Mouse (Mus musculus) C2C12 (cell line): ENCODE measurements around the gene Hdgfl2. TPM values are rescaled to one million over a fixed set of nuclear protein-coding genes. Genes with fewer than 3 reads are reported as not detected.

Experiments
- H3K27me3 ChIP-seq: one replicate; pipeline ENCODE4 v1.6.1; 2011; ENCODE audit not compliant: control insufficient read depth, insufficient read depth, insufficient read length
- H3K36me3 ChIP-seq: one replicate; pipeline ENCODE4 v1.6.1; 2011; ENCODE audit not compliant: control insufficient read depth, insufficient read depth
- H3K4me3 ChIP-seq: one replicate; pipeline ENCODE4 v1.5.1; 2011; ENCODE audit warnings: mild to moderate bottlenecking, control low read depth; ENCODE audit not compliant: poor library complexity, insufficient read depth, severe bottlenecking
- H3K79me2 ChIP-seq: one replicate; pipeline ENCODE4 v1.6.1; 2011; ENCODE audit not compliant: control insufficient read depth, insufficient read depth
- H3K79me3 ChIP-seq: one replicate; pipeline ENCODE4 v1.6.1; 2011; ENCODE audit warnings: low read depth, control low read depth
- H3ac ChIP-seq: one replicate; pipeline ENCODE3; 2011; ENCODE audit warnings: low read depth; ENCODE audit not compliant: control insufficient read depth, insufficient read length
- CEBPB ChIP-seq: IDR thresholded peaks from one replicate; pipeline ENCODE4 v1.6.1; 2011; ENCODE audit warnings: low read depth, mild to moderate bottlenecking, control low read depth, moderate library complexity
- CTCF ChIP-seq: IDR thresholded peaks from one replicate; pipeline ENCODE4 v1.5.1; 2011; ENCODE audit not compliant: control insufficient read depth, insufficient read depth, insufficient read length
- FOSL1 ChIP-seq: IDR thresholded peaks from one replicate; pipeline ENCODE4 v1.8.0; 2011; ENCODE audit warnings: mild to moderate bottlenecking, low read length; ENCODE audit not compliant: poor library complexity, insufficient read depth, severe bottlenecking
- MAX ChIP-seq: IDR thresholded peaks from one replicate; pipeline ENCODE4 v1.6.1; 2011; ENCODE audit warnings: mild to moderate bottlenecking, control low read depth
- MYOD1 ChIP-seq: IDR thresholded peaks from one replicate; pipeline ENCODE4 v1.6.1; 2011; ENCODE audit warnings: low read depth; ENCODE audit not compliant: control insufficient read depth, insufficient read length
- MYOG ChIP-seq: IDR thresholded peaks from one replicate; pipeline ENCODE4 v1.6.1; 2011; ENCODE audit not compliant: control insufficient read depth, insufficient read length; ENCODE audit errors: extremely low read depth
- USF1 ChIP-seq: IDR thresholded peaks from one replicate; pipeline ENCODE4 v1.6.1; 2011; ENCODE audit warnings: low read depth, mild to moderate bottlenecking, control low read depth, moderate library complexity
- polyA plus RNA-seq: library from polyadenylated mRNA; unstranded; fragments of >200 nt; fragmentation: generic; extraction: Trizol; gene quantifications from one replicate; pipeline ENCODE4 v1.2.1, GENCODE M21; 2012; ENCODE audit warnings: missing spikeins

Hdgfl2 gene
- polyA plus RNA-seq, 1 experiment, result 64.5 TPM

GRCm38 (mm10) chr17:56036901-56037287, 42.5 kb upstream of the Hdgfl2 start:
- Histone ChIP-seq H3K79me3 (peaks cover 54% of the 10 kb centered on the region), H3K4me3 (no peak overlapping the region), H3K79me2 (peaks cover 62% of the 10 kb centered on the region), H3ac (peak overlapping the region; percentile 56), H3K27me3 (no peaks in the 10 kb centered on the region), H3K36me3 (peaks cover 14% of the 10 kb centered on the region)
- no peak for TF ChIP-seq FOSL1
- TF ChIP-seq USF1, result no peak
- TF ChIP-seq MYOD1, result no peak
- no peak for TF ChIP-seq MYOG
- no peak for TF ChIP-seq CTCF
- TF ChIP-seq CEBPB, result no peak
- TF ChIP-seq MAX, result no peak

GRCm38 (mm10) chr17:56038583-56039261, 40.7 kb upstream of the Hdgfl2 start:
- no peak for TF ChIP-seq FOSL1
- no peak for TF ChIP-seq MYOG
- TF ChIP-seq CEBPB, result no peak
- no peak for TF ChIP-seq MYOD1
- TF ChIP-seq USF1, result no peak
- no peak for TF ChIP-seq MAX
- TF ChIP-seq CTCF, result no peak

GRCm38 (mm10) chr17:56039345-56039744, 40.1 kb upstream of the Hdgfl2 start:
- TF ChIP-seq MYOD1, result no peak
- no peak for TF ChIP-seq MAX
- TF ChIP-seq USF1, result no peak
- Histone ChIP-seq H3K79me2 (peaks cover 62% of the 10 kb centered on the region), H3K27me3 (no peaks in the 10 kb centered on the region), H3K79me3 (peaks cover 54% of the 10 kb centered on the region), H3ac (no peak overlapping the region), H3K4me3 (no peak overlapping the region), H3K36me3 (peaks cover 21% of the 10 kb centered on the region)

More at GRCm38 (mm10) chr17:56038583-56039261, 40.7 kb upstream of the Hdgfl2 start:
- Histone ChIP-seq H3K79me2 (peaks cover 62% of the 10 kb centered on the region), H3ac (no peak overlapping the region), H3K27me3 (no peaks in the 10 kb centered on the region), H3K4me3 (no peak overlapping the region), H3K79me3 (peaks cover 55% of the 10 kb centered on the region), H3K36me3 (peaks cover 17% of the 10 kb centered on the region)

- Histone ChIP-seq H3K79me2 (peaks cover 62% of the 10 kb centered on the region), H3K4me3 (peak within 1 kb of the TSS; percentile 95), H3K79me3 (peaks cover 53% of the 10 kb centered on the region), H3ac (peak within 1 kb of the TSS; percentile 66), H3K36me3 (peaks cover 30% of the 10 kb centered on the region), H3K27me3 (no peaks in the 10 kb centered on the region)
- TF ChIP-seq USF1, result peak; percentile 98
- TF ChIP-seq CTCF, result no peak
Measured at GRCm38 (mm10) chr17:56040030-56040856, 39.2 kb upstream of the Hdgfl2 start, which contains the start of gene Chaf1a. Gene Chaf1a (plus strand): TSS chr17:56040439.

GRCm38 (mm10) chr17:56040857-56041163, 38.6 kb upstream of the Hdgfl2 start:
- Histone ChIP-seq H3K36me3 (peaks cover 35% of the 10 kb centered on the region), H3ac (peak overlapping the region; percentile 66), H3K4me3 (peak overlapping the region; percentile 95), H3K79me3 (peaks cover 53% of the 10 kb centered on the region), H3K27me3 (no peaks in the 10 kb centered on the region), H3K79me2 (peaks cover 62% of the 10 kb centered on the region)
- TF ChIP-seq USF1 (no peak), CTCF (no peak), CEBPB (no peak), MAX (no peak), MYOG (no peak), FOSL1 (no peak), MYOD1 (no peak)

- Histone ChIP-seq H3ac (no peak overlapping the region), H3K27me3 (no peaks in the 10 kb centered on the region), H3K79me2 (peaks cover 93% of the 10 kb centered on the region), H3K36me3 (peaks cover 75% of the 10 kb centered on the region), H3K79me3 (peaks cover 63% of the 10 kb centered on the region), H3K4me3 (no peak overlapping the region)
- TF ChIP-seq MYOG (no peak), FOSL1 (no peak), MAX (no peak), USF1 (no peak), MYOD1 (no peak), CTCF (no peak), CEBPB (no peak)
Measured at GRCm38 (mm10) chr17:56051369-56051768, 28.1 kb upstream of the Hdgfl2 start.
